In the genomic region with DNA sequence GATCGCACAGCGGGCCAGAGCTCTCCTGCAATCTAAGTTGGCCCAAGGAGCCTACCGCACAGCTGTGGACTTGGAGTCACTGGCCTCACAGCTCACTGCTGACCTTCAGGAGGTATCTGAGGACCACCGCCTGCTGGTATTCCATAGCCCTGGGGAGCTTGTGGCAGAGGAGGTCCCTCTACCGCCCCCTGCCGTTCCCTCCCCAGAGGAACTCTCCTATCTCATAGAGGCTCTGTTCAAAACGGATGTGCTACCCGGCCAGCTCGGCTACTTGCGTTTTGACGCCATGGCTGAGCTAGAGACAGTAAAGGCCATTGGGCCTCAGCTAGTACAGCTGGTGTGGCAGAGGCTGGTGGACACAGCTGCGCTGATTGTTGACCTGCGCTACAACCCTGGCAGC, we compare ENCODE assay signal across 32 mouse cellular contexts. TPM values are rescaled to one million over a fixed set of nuclear protein-coding genes. Genes with fewer than 3 reads are reported as not detected.
A peak's percentile ranks its signal among the peaks of the same experiment; 100 is the strongest.
DNase-seq lines count a peak whose midpoint lies in the region; ATAC-seq and TF ChIP-seq lines count a peak whose summit lies in the region.
"Had no signal": no experiment of that assay in that cellular context is flagged by ENCODE, and none has a peak within 500 bp of the region (broad histone marks: within the 10 kb centered on the region; RNA-seq: fewer than 3 reads in every experiment).

No protein-coding gene starts in this region.

- no peaks in the 10 kb centered on the region for H3K36me3 ChIP-seq in intestine, postnatal 0 days (ENCODE audit: control insufficient read depth, insufficient read depth)
- no peaks in the 10 kb centered on the region for H3K36me3 ChIP-seq in intestine, embryonic 16.5 days (ENCODE audit: control insufficient read depth, insufficient read depth, low read length)
- H3K36me3 ChIP-seq in lung, embryonic 14.5 days (ENCODE audit: insufficient read depth), result no peaks in the 10 kb centered on the region
- H3K36me3 ChIP-seq: forebrain, embryonic 10.5 days; lung, embryonic 15.5 days; midbrain, embryonic 15.5 days; neural tube, embryonic 13.5 days had no signal

- H3K27me3 ChIP-seq in intestine, postnatal 0 days (replicated peaks; ENCODE audit: control insufficient read depth, insufficient read depth, low read length), result no peaks in the 10 kb centered on the region
- no peaks in the 10 kb centered on the region for H3K27me3 ChIP-seq in intestine, embryonic 16.5 days (replicated peaks; ENCODE audit: control insufficient read depth, insufficient read depth, low read length)
- no peaks in the 10 kb centered on the region for H3K27me3 ChIP-seq in lung, embryonic 14.5 days (ENCODE audit: insufficient read depth, low read length)
- H3K27me3 ChIP-seq: lung, embryonic 15.5 days; midbrain, embryonic 15.5 days; neural tube, embryonic 13.5 days had no signal

- no peak for DNase-seq in lung, embryonic 14.5 days
- DNase-seq in lung, postnatal 25 days (ENCODE audit: low spot score), result no peak
- DNase-seq in ZHBTc4 (ENCODE audit: low read depth, low spot score), result peak; percentile 80
- no peak for DNase-seq in adrenal gland, adult 18-20 months (ENCODE audit: low spot score in 2 of 2)
- DNase-seq in gastrocnemius, postnatal 36 days, result no peak
- DNase-seq: adrenal gland, adult 8-10 months; cerebellum, adult 11-12 months; cerebellum, postnatal 10 days; heart, postnatal 4 days; kidney, adult 9 months; kidney, postnatal 25 days; left cerebral cortex, postnatal 4 days; retina, postnatal 1 day; thymus, adult 2 months; thymus, postnatal 4 days had no signal

- no peak for ATAC-seq in intestine, postnatal 0 days
- ATAC-seq in intestine, embryonic 16.5 days, result no peak
- no peak for ATAC-seq in lung, embryonic 14.5 days (ENCODE audit: insufficient read depth)
- ATAC-seq: CD4-positive, CD25-positive, alpha-beta regulatory T cell, adult 4 months; inflammation-experienced regulatory T-cells, adult 6 months; midbrain, embryonic 15.5 days had no signal

- no peak overlapping the region for H3K4me2 ChIP-seq in intestine, postnatal 0 days (replicated peaks; ENCODE audit: low read depth)
- no peak overlapping the region for H3K4me2 ChIP-seq in intestine, embryonic 16.5 days (ENCODE audit: low read depth, low read length)
- no peak overlapping the region for H3K4me2 ChIP-seq in lung, embryonic 14.5 days
- H3K4me2 ChIP-seq: hindbrain, embryonic 14.5 days; lung, embryonic 15.5 days; midbrain, embryonic 15.5 days; neural tube, embryonic 13.5 days had no signal

- peak; percentile 28 for TF ChIP-seq CTCF in intestine, postnatal 0 days (IDR thresholded peaks at IDR 0.05; ENCODE audit: low read depth)
- TF ChIP-seq CTCF in lung, embryonic 14.5 days (IDR thresholded peaks at IDR 0.05; ENCODE audit: low read depth), result peak; percentile 32

- intact Hi-C loops in gastrocnemius, postnatal 36 days (cut with DNase I), result no loop called here

- H3K9me3 ChIP-seq in intestine, postnatal 0 days (ENCODE audit: control insufficient read depth), result no peaks in the 10 kb centered on the region
- H3K9me3 ChIP-seq in intestine, embryonic 16.5 days (ENCODE audit: control insufficient read depth, low read length), result no peaks in the 10 kb centered on the region
- no peaks in the 10 kb centered on the region for H3K9me3 ChIP-seq in lung, embryonic 14.5 days (ENCODE audit: low read depth, low read length)
- H3K9me3 ChIP-seq: forebrain, embryonic 10.5 days; lung, embryonic 15.5 days; midbrain, embryonic 15.5 days; neural tube, embryonic 13.5 days had no signal

- no peak overlapping the region for H3K9ac ChIP-seq in intestine, postnatal 0 days (ENCODE audit: low read depth, low read length)
- H3K9ac ChIP-seq in intestine, embryonic 16.5 days (ENCODE audit: low read depth, low read length), result no peak overlapping the region
- no peak overlapping the region for H3K9ac ChIP-seq in lung, embryonic 14.5 days
- H3K9ac ChIP-seq: hindbrain, embryonic 14.5 days; lung, embryonic 15.5 days; midbrain, embryonic 15.5 days; neural tube, embryonic 13.5 days had no signal

- H3K4me3 ChIP-seq in intestine, postnatal 0 days (ENCODE audit: low read depth, low read length), result no peak overlapping the region
- no peak overlapping the region for H3K4me3 ChIP-seq in intestine, embryonic 16.5 days (ENCODE audit: low read length)
- H3K4me3 ChIP-seq in lung, embryonic 14.5 days (ENCODE audit: low read depth, low read length), result no peak overlapping the region
- H3K4me3 ChIP-seq: forebrain, embryonic 10.5 days; lung, embryonic 15.5 days; midbrain, embryonic 15.5 days; neural tube, embryonic 13.5 days had no signal

- H3K4me1 ChIP-seq in intestine, postnatal 0 days (replicated peaks; ENCODE audit: control insufficient read depth, insufficient read depth, low read length), result no peaks in the 10 kb centered on the region
- H3K4me1 ChIP-seq in intestine, embryonic 16.5 days (ENCODE audit: control insufficient read depth, insufficient read depth, low read length), result no peaks in the 10 kb centered on the region
- no peaks in the 10 kb centered on the region for H3K4me1 ChIP-seq in lung, embryonic 14.5 days (ENCODE audit: insufficient read depth)
- H3K4me1 ChIP-seq: lung, embryonic 15.5 days; midbrain, embryonic 15.5 days; neural tube, embryonic 13.5 days had no signal

- WGBS in intestine, postnatal 0 days, result 72% methylated on average over 13 of the region's 13 CpGs
- 74% methylated on average over 13 of the region's 13 CpGs for WGBS in intestine, embryonic 16.5 days
- WGBS in lung, embryonic 14.5 days, result 70% methylated on average over 13 of the region's 13 CpGs

- no peak overlapping the region for H3K27ac ChIP-seq in intestine, postnatal 0 days (ENCODE audit: low read depth, low read length)
- H3K27ac ChIP-seq in intestine, embryonic 16.5 days (ENCODE audit: low read length), result no peak overlapping the region
- no peak overlapping the region for H3K27ac ChIP-seq in lung, embryonic 14.5 days (ENCODE audit: low read depth)
- H3K27ac ChIP-seq: forebrain, embryonic 10.5 days; hindbrain, embryonic 14.5 days; lung, embryonic 15.5 days; macrophage; midbrain, embryonic 15.5 days; neural tube, embryonic 13.5 days had no signal

RNA-seq across cellular contexts. Expression of a gene that starts 2.3 kb away (rescaled TPM):
- polyA plus RNA-seq in intestine, postnatal 0 days (2015; fragmentation: Nextera tagmentation; extraction: Ambion mirVana), result not detected in 2 replicates
- polyA plus RNA-seq in intestine, embryonic 16.5 days (2015; fragmentation: Nextera tagmentation; extraction: Ambion mirVana), result not detected in 2 replicates
- polyA plus RNA-seq in lung, embryonic 14.5 days (2014; fragmentation: Nextera tagmentation; extraction: Ambion mirVana), result not detected in 2 replicates
- total RNA-seq in adrenal gland, adult 18-20 months (2021), result not detected
- not detected for total RNA-seq in gastrocnemius, postnatal 36 days (2021)
- total RNA-seq: adrenal gland, adult 8-10 months; gastrocnemius, adult 18-20 months; gastrocnemius, postnatal 4 days; heart, postnatal 4 days; liver, adult 2 months had no signal
- polyA plus RNA-seq: CD4-positive, CD25-positive, alpha-beta regulatory T cell, adult 4 months; embryonic facial prominence, embryonic 11.5 days; forebrain, embryonic 10.5 days; hindbrain, embryonic 14.5 days; inflammation-experienced regulatory T-cells, adult 6 months; liver, adult 2 months; macrophage; neural tube, embryonic 13.5 days; spleen, adult 2 months; thymus, adult 2 months had no signal

RNA-seq across cellular contexts. Expression of a gene that starts 15.2 kb away (rescaled TPM):
- not detected in 2 replicates for polyA plus RNA-seq in intestine, postnatal 0 days (2015; fragmentation: Nextera tagmentation; extraction: Ambion mirVana)
- polyA plus RNA-seq in intestine, embryonic 16.5 days (2015; fragmentation: Nextera tagmentation; extraction: Ambion mirVana), result 0.11 and 0.34 TPM in 2 replicates
- polyA plus RNA-seq in lung, embryonic 14.5 days (2014; fragmentation: Nextera tagmentation; extraction: Ambion mirVana), result 0.05 TPM in 1 of 2 replicates, not detected in the other
- under 1 TPM in 1 of 2 experiments, not detected in 1; 0.10 TPM for total RNA-seq in adrenal gland, adult 18-20 months (2021)
- not detected for total RNA-seq in gastrocnemius, postnatal 36 days (2021)
- total RNA-seq: adrenal gland, adult 8-10 months; gastrocnemius, adult 18-20 months; gastrocnemius, postnatal 4 days; left cerebral cortex, adult 8-10 months; left cerebral cortex, postnatal 4 days had no signal
- polyA plus RNA-seq: CD4-positive, CD25-positive, alpha-beta regulatory T cell, adult 4 months; embryonic facial prominence, embryonic 11.5 days; forebrain, embryonic 10.5 days; inflammation-experienced regulatory T-cells, adult 6 months; lung, embryonic 15.5 days; macrophage; midbrain, embryonic 15.5 days; neural tube, embryonic 13.5 days; thymus, adult 2 months had no signal

RNA-seq across cellular contexts. Expression of a gene that starts 22.5 kb away (rescaled TPM):
- polyA plus RNA-seq in intestine, postnatal 0 days (2015; fragmentation: Nextera tagmentation; extraction: Ambion mirVana), result 0.07 and 0.09 TPM in 2 replicates
- 0.12 TPM in 2 replicates for polyA plus RNA-seq in intestine, embryonic 16.5 days (2015; fragmentation: Nextera tagmentation; extraction: Ambion mirVana)
- polyA plus RNA-seq in lung, embryonic 14.5 days (2014; fragmentation: Nextera tagmentation; extraction: Ambion mirVana), result 0.05 TPM in 1 of 2 replicates, not detected in the other
- not detected for total RNA-seq in adrenal gland, adult 18-20 months (2021)
- total RNA-seq in gastrocnemius, postnatal 36 days (2021), result not detected
- total RNA-seq: gastrocnemius, adult 18-20 months; heart, postnatal 4 days had no signal
- polyA plus RNA-seq: CD4-positive, CD25-positive, alpha-beta regulatory T cell, adult 4 months; heart, embryonic 16.5 days; inflammation-experienced regulatory T-cells, adult 6 months; liver, adult 2 months; lung, embryonic 15.5 days; macrophage; spleen, adult 2 months; thymus, adult 2 months had no signal

RNA-seq across cellular contexts. Expression of a gene that starts 32.7 kb away (rescaled TPM):
- polyA plus RNA-seq in intestine, postnatal 0 days (2015; fragmentation: Nextera tagmentation; extraction: Ambion mirVana), result 4.4 TPM in 2 replicates
- 6.6 and 6.9 TPM in 2 replicates for polyA plus RNA-seq in intestine, embryonic 16.5 days (2015; fragmentation: Nextera tagmentation; extraction: Ambion mirVana)
- polyA plus RNA-seq in lung, embryonic 14.5 days (2014; fragmentation: Nextera tagmentation; extraction: Ambion mirVana), result 2.4 and 4.2 TPM in 2 replicates
- 10 to 100 TPM in 1 of 2 experiments, 1 to 10 TPM in 1; 7.2 to 10.6 TPM for total RNA-seq in adrenal gland, adult 18-20 months (2021)
- 1 to 10 TPM; 1.5 to 2.5 TPM for total RNA-seq in gastrocnemius, postnatal 36 days (2021)
- polyA plus RNA-seq: CD4-positive, CD25-positive, alpha-beta regulatory T cell, adult 4 months; inflammation-experienced regulatory T-cells, adult 6 months; macrophage had no signal

RNA-seq across cellular contexts. Expression of a gene that starts 58.9 kb away (rescaled TPM):
- polyA plus RNA-seq in intestine, postnatal 0 days (2015; fragmentation: Nextera tagmentation; extraction: Ambion mirVana), result not detected in 2 replicates
- not detected in 2 replicates for polyA plus RNA-seq in intestine, embryonic 16.5 days (2015; fragmentation: Nextera tagmentation; extraction: Ambion mirVana)
- polyA plus RNA-seq in lung, embryonic 14.5 days (2014; fragmentation: Nextera tagmentation; extraction: Ambion mirVana), result not detected in 2 replicates
- total RNA-seq in adrenal gland, adult 18-20 months (2021), result not detected
- not detected for total RNA-seq in gastrocnemius, postnatal 36 days (2021)
- total RNA-seq: adrenal gland, adult 8-10 months; gastrocnemius, adult 18-20 months; gastrocnemius, postnatal 4 days; heart, postnatal 4 days; left cerebral cortex, adult 8-10 months; left cerebral cortex, postnatal 4 days; liver, adult 2 months had no signal
- polyA plus RNA-seq: CD4-positive, CD25-positive, alpha-beta regulatory T cell, adult 4 months; embryonic facial prominence, embryonic 11.5 days; forebrain, embryonic 10.5 days; heart, embryonic 16.5 days; hindbrain, embryonic 14.5 days; inflammation-experienced regulatory T-cells, adult 6 months; liver, adult 2 months; lung, embryonic 15.5 days; macrophage; midbrain, embryonic 15.5 days; neural tube, embryonic 13.5 days; spleen, adult 2 months; thymus, adult 2 months had no signal
